Mouse (Mus musculus): ENCODE data around the gene Tifa. TPM values are rescaled to one million over a fixed set of nuclear protein-coding genes. Genes with fewer than 3 reads are reported as not detected.

The Tifa gene
- total RNA-seq (2023): 4.0 TPM

GRCm38 (mm10) chr3:127789500-127790191 lies at the start of gene Tifa:
Gene Tifa, plus strand, starts transcription at chr3:127789805.

GRCm38 (mm10) chr3:127780021-127780644 lies 9.5 kb upstream of the Tifa start, which contains the start of gene Alpk1:
Gene Alpk1, minus strand, starts transcription at chr3:127780527.

GRCm38 (mm10) chr3:127837154-127837865 lies 47.7 kb downstream of the Tifa start, which contains the start of gene Ap1ar:
Gene Ap1ar, minus strand, starts transcription at chr3:127837523.

Other genes starting within 250 kb of the Tifa start
- 43.2 TPM for gene Larp7, start 236.5 kb upstream of the Tifa start, total RNA-seq (2023)
- 9.4 TPM for gene Zgrf1, start 236.3 kb upstream of the Tifa start, total RNA-seq (2023)
- gene Neurog2, start 156.7 kb upstream of the Tifa start, total RNA-seq (2023): not detected
- gene Alpk1, start 9.3 kb upstream of the Tifa start, total RNA-seq (2023): 1.8 TPM
- 32.9 TPM for gene Ap1ar, start 47.7 kb downstream of the Tifa start, total RNA-seq (2023)
- gene Fam241a, start 106.5 kb downstream of the Tifa start, total RNA-seq (2023): 14.5 TPM

Data from CD4-positive naive resting alpha-beta T cell, adult 76 days (primary cell).